Mouse (Mus musculus): ENCODE measurements at regions not wholly inside any gene's neighbourhood (a gene's known extent, or its start where the extent isn't known, plus 50 kb on each side); places are given as distances from the start of the nearest gene placed in this dataset.

GRCm38 (mm10) chr1:41559101-41559665, 753.8 kb downstream of the Tmem182 start:
- TF ChIP-seq CTCF (IDR thresholded peaks at IDR 0.05; ENCODE audit: low read depth) (no peak), EP300 (IDR thresholded peaks at IDR 0.05; ENCODE audit: low read depth) (no peak)

All from liver, postnatal 0 days (tissue).